Mouse (Mus musculus): Measurements from ENCODE around the gene Evi2a. TPM values are rescaled to one million over a fixed set of nuclear protein-coding genes. Genes with fewer than 3 reads are reported as not detected.

Evi2a gene
- polyA plus RNA-seq (2016; fragmentation: Nextera tagmentation; extraction: Ambion mirVana): 3.1 and 4.6 TPM in 2 replicates

GRCm38 (mm10) chr11:79530333-79530761 lies at the start of gene Evi2a, which contains the start of gene Evi2:
Gene Evi2a, minus strand, starts transcription at chr11:79530609.
Gene Evi2, minus strand, starts transcription at chr11:79530589.
- Histone ChIP-seq H3K4me1 (no peaks in the 10 kb centered on the region), H3K27me3 (no peaks in the 10 kb centered on the region), H3K4me2 (replicated peaks) (no peak within 1 kb of the TSS), H3K36me3 (peaks cover 8% of the 10 kb centered on the region; the same call in 1 of the 2 replicates), H3K9me3 (replicated peaks) (no peaks in the 10 kb centered on the region), H3K4me3 (no peak within 1 kb of the TSS), H3K27ac (no peak within 1 kb of the TSS), H3K9ac (no peak within 1 kb of the TSS)
- ATAC-seq (ENCODE audit: low FRiP score): no peak
- WGBS: 86% methylated on average over 7 of the region's 7 CpGs

GRCm38 (mm10) chr11:79577741-79578140 lies 47.3 kb upstream of the Evi2a start:
- Histone ChIP-seq H3K9me3 (replicated peaks) (no peaks in the 10 kb centered on the region), H3K4me2 (replicated peaks) (no peak overlapping the region), H3K9ac (no peak overlapping the region), H3K4me3 (no peak overlapping the region), H3K27me3 (no peaks in the 10 kb centered on the region), H3K36me3 (peaks cover 41% of the 10 kb centered on the region), H3K4me1 (no peaks in the 10 kb centered on the region), H3K27ac (no peak overlapping the region)
- ATAC-seq (ENCODE audit: low FRiP score): no peak
- WGBS: 52% methylated on average over 5 of the region's 5 CpGs

GRCm38 (mm10) chr11:79575383-79576073 lies 45.1 kb upstream of the Evi2a start:
- H3K27ac ChIP-seq: no peak overlapping the region
- 92% methylated on average over 14 of the region's 14 CpGs for WGBS
- no peaks in the 10 kb centered on the region for H3K9me3 ChIP-seq (replicated peaks)
- H3K9ac ChIP-seq: no peak overlapping the region
- no peak overlapping the region for H3K4me3 ChIP-seq
- no peak for ATAC-seq (ENCODE audit: low FRiP score)
- H3K4me2 ChIP-seq (replicated peaks): no peak overlapping the region
- H3K36me3 ChIP-seq: peaks cover 52% of the 10 kb centered on the region
- no peaks in the 10 kb centered on the region for H3K27me3 ChIP-seq
- no peaks in the 10 kb centered on the region for H3K4me1 ChIP-seq

DNA sequence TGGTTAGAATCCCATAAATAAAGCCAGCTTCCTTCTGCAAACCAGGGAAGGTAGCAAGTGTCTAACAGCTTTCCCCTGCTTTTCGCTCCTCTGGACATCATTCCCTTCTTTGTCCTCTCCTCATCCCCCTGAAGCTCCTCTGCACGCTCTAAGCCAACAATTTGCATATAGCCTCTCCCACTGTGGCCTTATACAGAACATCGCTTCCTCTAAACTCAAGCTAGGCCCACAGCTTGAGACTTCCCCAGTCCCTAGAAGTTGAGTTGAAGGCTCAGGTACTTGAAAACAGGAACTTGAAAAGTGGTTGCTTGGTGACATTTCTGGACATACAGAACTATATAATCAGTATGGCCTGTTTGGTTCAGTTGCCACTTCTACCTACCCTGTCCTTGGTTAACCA lies 43.4 kb upstream of the Evi2a start:
- no peaks in the 10 kb centered on the region for H3K4me1 ChIP-seq
- H3K4me3 ChIP-seq: no peak overlapping the region
- H3K27ac ChIP-seq: no peak overlapping the region
- WGBS: 85% methylated on average over 3 of the region's 3 CpGs
- no peak overlapping the region for H3K4me2 ChIP-seq (replicated peaks)
- peaks cover 62% of the 10 kb centered on the region for H3K36me3 ChIP-seq
- H3K9ac ChIP-seq: no peak overlapping the region
- H3K27me3 ChIP-seq: no peaks in the 10 kb centered on the region
- no peaks in the 10 kb centered on the region for H3K9me3 ChIP-seq (replicated peaks)
- no peak for ATAC-seq (ENCODE audit: low FRiP score)

GRCm38 (mm10) chr11:79570319-79570718 lies 39.9 kb upstream of the Evi2a start:
- whole genome bisulfite sequencing: 95% methylated on average over 2 of the region's 2 CpGs
- H3K4me2 ChIP-seq (replicated peaks): no peak overlapping the region

GRCm38 (mm10) chr11:79568197-79568911 lies 37.9 kb upstream of the Evi2a start:
- H3K4me3 ChIP-seq: no peak overlapping the region
- no peaks in the 10 kb centered on the region for H3K9me3 ChIP-seq (replicated peaks)
- no peak overlapping the region for H3K4me2 ChIP-seq (replicated peaks)
- ATAC-seq (ENCODE audit: low FRiP score): no peak
- 92% methylated on average over 11 of the region's 11 CpGs for WGBS
- no peak overlapping the region for H3K27ac ChIP-seq
- no peaks in the 10 kb centered on the region for H3K27me3 ChIP-seq
- H3K4me1 ChIP-seq: no peaks in the 10 kb centered on the region
- no peak overlapping the region for H3K9ac ChIP-seq
- H3K36me3 ChIP-seq: peaks cover 66% of the 10 kb centered on the region

More at GRCm38 (mm10) chr11:79570319-79570718, 39.9 kb upstream of the Evi2a start:
- no peak overlapping the region for H3K9ac ChIP-seq
- H3K4me1 ChIP-seq: no peaks in the 10 kb centered on the region
- H3K27me3 ChIP-seq: no peaks in the 10 kb centered on the region
- no peak overlapping the region for H3K27ac ChIP-seq
- H3K9me3 ChIP-seq (replicated peaks): no peaks in the 10 kb centered on the region
- ATAC-seq (ENCODE audit: low FRiP score): no peak
- peaks cover 75% of the 10 kb centered on the region for H3K36me3 ChIP-seq
- no peak overlapping the region for H3K4me3 ChIP-seq

DNA sequence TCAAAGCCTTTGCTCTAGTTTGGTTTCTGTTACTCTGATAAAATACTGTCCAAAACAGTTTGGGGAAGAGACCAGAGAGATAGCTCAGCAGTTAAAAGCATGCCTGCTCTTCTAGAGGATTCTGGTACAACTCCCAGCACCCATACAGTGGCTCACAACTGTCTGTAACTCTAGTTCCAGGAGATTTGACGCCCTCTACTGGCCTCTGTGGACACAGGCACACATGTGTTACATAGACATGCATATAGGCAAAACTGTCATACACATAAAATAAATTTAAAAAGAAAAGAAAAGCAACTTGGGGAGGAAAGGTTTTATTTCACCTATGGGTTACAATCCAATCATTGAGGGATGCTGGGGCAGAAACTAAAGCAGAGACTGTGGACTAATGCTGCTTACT lies 36.5 kb upstream of the Evi2a start:
- Histone ChIP-seq H3K4me3 (no peak overlapping the region), H3K4me2 (replicated peaks) (no peak overlapping the region), H3K9me3 (replicated peaks) (no peaks in the 10 kb centered on the region), H3K27ac (no peak overlapping the region), H3K4me1 (no peaks in the 10 kb centered on the region), H3K27me3 (no peaks in the 10 kb centered on the region), H3K9ac (no peak overlapping the region), H3K36me3 (peaks cover 74% of the 10 kb centered on the region)
- WGBS: 54% methylated on average over 1 of the region's 1 CpGs
- ATAC-seq (ENCODE audit: low FRiP score): no peak

GRCm38 (mm10) chr11:79563493-79563892 lies 33.1 kb upstream of the Evi2a start:
- WGBS: 94% methylated on average over 7 of the region's 7 CpGs

GRCm38 (mm10) chr11:79560536-79560935 lies 30.1 kb upstream of the Evi2a start:
- no peak overlapping the region for H3K4me2 ChIP-seq (replicated peaks)
- H3K36me3 ChIP-seq: peaks cover 67% of the 10 kb centered on the region
- no peaks in the 10 kb centered on the region for H3K27me3 ChIP-seq
- no peak overlapping the region for H3K27ac ChIP-seq
- WGBS: 94% methylated on average over 4 of the region's 4 CpGs
- H3K4me3 ChIP-seq: no peak overlapping the region
- no peak overlapping the region for H3K9ac ChIP-seq
- H3K4me1 ChIP-seq: no peaks in the 10 kb centered on the region
- H3K9me3 ChIP-seq (replicated peaks): no peaks in the 10 kb centered on the region
- no peak for ATAC-seq (ENCODE audit: low FRiP score)

More at GRCm38 (mm10) chr11:79563493-79563892, 33.1 kb upstream of the Evi2a start:
- ATAC-seq (ENCODE audit: low FRiP score): no peak
- Histone ChIP-seq H3K4me2 (replicated peaks) (no peak overlapping the region), H3K9ac (no peak overlapping the region), H3K27ac (no peak overlapping the region), H3K4me3 (no peak overlapping the region), H3K36me3 (peaks cover 69% of the 10 kb centered on the region), H3K27me3 (no peaks in the 10 kb centered on the region), H3K4me1 (no peaks in the 10 kb centered on the region), H3K9me3 (replicated peaks) (no peaks in the 10 kb centered on the region)

- Histone ChIP-seq H3K27ac (no peak overlapping the region), H3K36me3 (peaks cover 85% of the 10 kb centered on the region), H3K9ac (no peak overlapping the region), H3K9me3 (replicated peaks) (no peaks in the 10 kb centered on the region), H3K27me3 (no peaks in the 10 kb centered on the region), H3K4me1 (no peaks in the 10 kb centered on the region), H3K4me2 (replicated peaks) (no peak overlapping the region), H3K4me3 (no peak overlapping the region)
- 76% methylated on average over 1 of the region's 1 CpGs for WGBS
- ATAC-seq (ENCODE audit: low FRiP score): no peak
Measured at GRCm38 (mm10) chr11:79552622-79553021, 22.2 kb upstream of the Evi2a start.

DNA sequence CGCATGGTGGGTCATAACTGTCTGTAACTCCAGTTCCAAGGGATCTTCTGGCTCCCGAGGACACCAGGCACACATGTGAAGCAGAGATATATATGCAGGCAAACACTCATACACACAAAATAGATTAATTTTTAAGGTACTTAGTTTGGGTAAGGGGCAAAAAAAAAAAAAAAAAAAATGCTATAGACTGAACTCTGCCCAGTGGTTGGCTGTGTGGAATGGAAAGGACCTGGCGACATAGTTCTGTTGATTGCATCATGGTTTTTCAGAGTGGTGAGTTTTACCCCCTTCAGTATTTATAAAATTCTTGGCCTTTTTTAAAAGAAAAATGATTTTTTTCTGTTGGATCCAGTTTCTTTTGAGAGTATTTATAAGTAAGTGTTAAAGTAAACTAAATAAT lies 5.9 kb upstream of the Evi2a start:
- no peak overlapping the region for H3K4me2 ChIP-seq (replicated peaks)
- H3K4me1 ChIP-seq: no peaks in the 10 kb centered on the region
- peaks cover 23% of the 10 kb centered on the region for H3K36me3 ChIP-seq
- no peaks in the 10 kb centered on the region for H3K27me3 ChIP-seq
- H3K9me3 ChIP-seq (replicated peaks): no peaks in the 10 kb centered on the region
- no peak overlapping the region for H3K27ac ChIP-seq
- H3K9ac ChIP-seq: no peak overlapping the region
- H3K4me3 ChIP-seq: no peak overlapping the region
- 98% methylated on average over 3 of the region's 3 CpGs for WGBS
- ATAC-seq (ENCODE audit: low FRiP score): no peak

- 90% methylated on average over 4 of the region's 4 CpGs for WGBS
Measured at GRCm38 (mm10) chr11:79535554-79535953, 5.1 kb upstream of the Evi2a start.

More at GRCm38 (mm10) chr11:79535554-79535953, 5.1 kb upstream of the Evi2a start:
- H3K4me1 ChIP-seq: no peaks in the 10 kb centered on the region
- H3K9me3 ChIP-seq (replicated peaks): no peaks in the 10 kb centered on the region
- H3K4me2 ChIP-seq (replicated peaks): no peak overlapping the region
- H3K9ac ChIP-seq: no peak overlapping the region
- no peaks in the 10 kb centered on the region for H3K27me3 ChIP-seq
- no peak overlapping the region for H3K4me3 ChIP-seq
- H3K27ac ChIP-seq: no peak overlapping the region
- peaks cover 19% of the 10 kb centered on the region for H3K36me3 ChIP-seq
- no peak for ATAC-seq (ENCODE audit: low FRiP score)
